Mouse (Mus musculus) olfactory bulb, adult 2 months (tissue): ENCODE data around the gene Csf3. TPM values are rescaled to one million over a fixed set of nuclear protein-coding genes. Genes with fewer than 3 reads are reported as not detected.
"Not testable (repeated sequence)": the region's sequence is repeated elsewhere in the genome, so short reads cannot be mapped to it uniquely, and the experiment has no call there.

Source experiments
- H3K27ac ChIP-seq: fragments of 200-500 bp; 2 replicates; pipeline ENCODE4 v1.5.1; 2012; ENCODE audit warnings: low read depth, low read length; ENCODE audit not compliant: insufficient read depth
- H3K4me1 ChIP-seq: fragments of 200-500 bp; 2 replicates; pipeline ENCODE4 v1.6.1; 2012; ENCODE audit warnings: low read length; ENCODE audit not compliant: control insufficient read depth, insufficient read depth
- H3K4me3 ChIP-seq: fragments of 200-500 bp; 2 replicates; pipeline ENCODE4 v1.5.1; 2012; ENCODE audit warnings: mild to moderate bottlenecking, low read depth, low read length, moderate library complexity; ENCODE audit not compliant: insufficient read depth
- CTCF ChIP-seq: fragments of 200-500 bp; IDR thresholded peaks from 2 replicates; pipeline ENCODE4 v1.5.1; 2012; ENCODE audit warnings: low read depth, mild to moderate bottlenecking, low read length, moderate library complexity; ENCODE audit not compliant: insufficient read depth
- POLR2A ChIP-seq: fragments of 200-500 bp; IDR thresholded peaks from 2 replicates; pipeline ENCODE4 v1.6.1; 2012; ENCODE audit warnings: mild to moderate bottlenecking, low read depth, low read length, moderate library complexity; ENCODE audit not compliant: insufficient read depth
- WGBS: fragments of 180-500 bp; shearing (Covaris S2); methylation state at CpG from one replicate; pipeline ENCODE4 v1.1.7; 2018; 5-methylcytosine and 5-hydroxymethylcytosine counted together
- polyA plus RNA-seq: library from polyadenylated mRNA; stranded (reverse); fragments of >200 nt; gene quantifications from 2 replicates; pipeline ENCODE4 v1.2.4, GENCODE M21; 2012; ENCODE audit warnings: low replicate concordance; ENCODE audit not compliant: missing spikeins, insufficient read depth, insufficient read length

The Csf3 gene
- polyA plus RNA-seq, 1 experiment = not detected

- WGBS = 79% methylated on average over 4 of the region's 4 CpGs
- no peak overlapping the region for H3K27ac ChIP-seq
- no peak overlapping the region for H3K4me3 ChIP-seq
- no peak for TF ChIP-seq POLR2A
- TF ChIP-seq CTCF = no peak
- peaks cover 20% of the 10 kb centered on the region for H3K4me1 ChIP-seq
These were observed 34.0 kb downstream of the Csf3 start for GRCm38 (mm10) chr11:98735111-98735510.

- 77% methylated on average over 1 of the region's 1 CpGs for WGBS
- TF ChIP-seq CTCF (no peak), POLR2A (no peak)
- Histone ChIP-seq H3K27ac (no peak overlapping the region), H3K4me3 (no peak overlapping the region), H3K4me1 (peaks cover 23% of the 10 kb centered on the region)
These were observed 35.1 kb downstream of the Csf3 start for GRCm38 (mm10) chr11:98736176-98736575.

GRCm38 (mm10) chr11:98737220-98737619, 36.2 kb downstream of the Csf3 start:
- H3K27ac ChIP-seq, H3K4me3 ChIP-seq: not testable (repeated sequence)
- H3K4me1 ChIP-seq = peaks cover 21% of the 10 kb centered on the region
- 96% methylated on average over 2 of the region's 2 CpGs for WGBS

GRCm38 (mm10) chr11:98738428-98738911, 37.4 kb downstream of the Csf3 start:
- H3K4me1 ChIP-seq = peaks cover 21% of the 10 kb centered on the region
- H3K27ac ChIP-seq = peak overlapping the region; percentile 98
- peak overlapping the region; percentile 30 for H3K4me3 ChIP-seq
- TF ChIP-seq CTCF (no peak), POLR2A (0 out of 2 replicates have a peak, but pooled peaks have one; percentile 24)
- 14% methylated on average over 4 of the region's 4 CpGs for WGBS

- Histone ChIP-seq H3K27ac (peak overlapping the region; percentile 98), H3K4me1 (peaks cover 25% of the 10 kb centered on the region), H3K4me3 (peak overlapping the region; percentile 30)
- WGBS = 39% methylated on average over 9 of the region's 9 CpGs
- TF ChIP-seq CTCF = no peak
- no peak for TF ChIP-seq POLR2A
These were observed 37.9 kb downstream of the Csf3 start for GRCm38 (mm10) chr11:98738925-98739324.

- peak overlapping the region; percentile 48 for H3K4me3 ChIP-seq
- TF ChIP-seq CTCF = no peak
- no peak for TF ChIP-seq POLR2A
- H3K4me1 ChIP-seq = peaks cover 36% of the 10 kb centered on the region
- 7% methylated on average over 8 of the region's 8 CpGs for WGBS
- peak overlapping the region; percentile 89 for H3K27ac ChIP-seq
These were observed 38.9 kb downstream of the Csf3 start for GRCm38 (mm10) chr11:98740026-98740392.

GRCm38 (mm10) chr11:98740393-98741050, 39.5 kb downstream of the Csf3 start, which contains the start of gene Thra:
Thra (plus strand) TSS chr11:98740638.
- Histone ChIP-seq H3K4me3 (peak within 1 kb of the TSS; percentile 48), H3K27ac (peak within 1 kb of the TSS; percentile 98), H3K4me1 (peaks cover 37% of the 10 kb centered on the region)
- TF ChIP-seq CTCF (no peak), POLR2A (0 out of 2 replicates have a peak, but pooled peaks have one; percentile 32)
- under 1% methylated on average over 22 of the region's 22 CpGs for WGBS

GRCm38 (mm10) chr11:98741051-98741620, 40.1 kb downstream of the Csf3 start:
- no peak for TF ChIP-seq POLR2A
- no peak for TF ChIP-seq CTCF
- peak overlapping the region; percentile 48 for H3K4me3 ChIP-seq
- H3K4me1 ChIP-seq = peaks cover 41% of the 10 kb centered on the region
- H3K27ac ChIP-seq = peak overlapping the region; percentile 89
- under 1% methylated on average over 17 of the region's 17 CpGs for WGBS

GRCm38 (mm10) chr11:98741622-98742396, 40.7 kb downstream of the Csf3 start:
- H3K4me3 ChIP-seq = peak overlapping the region; percentile 79
- no peak for TF ChIP-seq CTCF
- 0 out of 2 replicates have a peak, but pooled peaks have one; percentile 21 for TF ChIP-seq POLR2A
- peaks cover 46% of the 10 kb centered on the region for H3K4me1 ChIP-seq
- 2% methylated on average over 67 of the region's 86 CpGs for WGBS
- H3K27ac ChIP-seq = peak overlapping the region; percentile 95
